Mouse (Mus musculus): ENCODE measurements around the gene Slc24a3. TPM values are rescaled to one million over a fixed set of nuclear protein-coding genes. Genes with fewer than 3 reads are reported as not detected.

Slc24a3 gene
- total RNA-seq, 1 experiment, result 0.98 TPM

- Histone ChIP-seq H3K36me3 (ENCODE audit: control insufficient read depth, insufficient read depth, low read length, poor library complexity, severe bottlenecking) (no peaks in the 10 kb centered on the region), H3K9me3 (ENCODE audit: control insufficient read depth, insufficient read depth, low read depth, low read length) (no peaks in the 10 kb centered on the region), H3K9ac (ENCODE audit: insufficient read depth, low read depth, low read length, poor library complexity, severe bottlenecking) (no peak overlapping the region), H3K4me1 (ENCODE audit: control insufficient read depth in 2 of 2, insufficient read depth in 2 of 2, low read length in 2 of 2, poor library complexity in 1 of 2) (no peaks in the 10 kb centered on the region), H3K4me3 (ENCODE audit: insufficient read depth in 1 of 2, low read depth in 1 of 2, low read length in 2 of 2, poor library complexity in 1 of 2, severe bottlenecking in 1 of 2) (no peak overlapping the region), H3K27ac (ENCODE audit: insufficient read depth, low read depth, low read length, poor library complexity, severe bottlenecking) (no peak overlapping the region)
- in situ Hi-C loops (cut with MboI; ENCODE audit: low sequenced_read_pairs in 2 of 2, unreplicated experiment in 2 of 2), result no loop called here
- DNase-seq (ENCODE audit: low read depth, low spot score), result no peak
- TF ChIP-seq ZNF384 (IDR thresholded peaks at IDR 0.05; ENCODE audit: low read depth, low read length), result no peak
- no peak for TF ChIP-seq CHD2 (IDR thresholded peaks at IDR 0.05; ENCODE audit: low read depth, low read length)
- TF ChIP-seq ZC3H11A (IDR thresholded peaks at IDR 0.05; ENCODE audit: borderline replicate concordance, low read depth, low read length), result no peak
- TF ChIP-seq MAFK (IDR thresholded peaks at IDR 0.05; ENCODE audit: insufficient read depth, low read depth, low read length), result no peak
Observed at GRCm38 (mm10) chr2:145213587-145213986, 46.0 kb downstream of the Slc24a3 start.

GRCm38 (mm10) chr2:145214086-145214831 is 46.7 kb downstream of the Slc24a3 start:
- no peak for TF ChIP-seq CHD2 (IDR thresholded peaks at IDR 0.05; ENCODE audit: low read depth, low read length)
- no peak for TF ChIP-seq HCFC1 (IDR thresholded peaks at IDR 0.05; ENCODE audit: borderline replicate concordance, insufficient read depth, low read length)
- TF ChIP-seq ZNF384 (IDR thresholded peaks at IDR 0.05; ENCODE audit: low read depth, low read length), result no peak
- no peak for TF ChIP-seq ZC3H11A (IDR thresholded peaks at IDR 0.05; ENCODE audit: borderline replicate concordance, low read depth, low read length)
- TF ChIP-seq MAFK (IDR thresholded peaks at IDR 0.05; ENCODE audit: insufficient read depth, low read depth, low read length), result no peak
- Histone ChIP-seq H3K4me1 (ENCODE audit: control insufficient read depth in 2 of 2, insufficient read depth in 2 of 2, low read length in 2 of 2, poor library complexity in 1 of 2) (no peaks in the 10 kb centered on the region), H3K36me3 (ENCODE audit: control insufficient read depth, insufficient read depth, low read length, poor library complexity, severe bottlenecking) (no peaks in the 10 kb centered on the region), H3K4me3 (ENCODE audit: insufficient read depth in 1 of 2, low read depth in 1 of 2, low read length in 2 of 2, poor library complexity in 1 of 2, severe bottlenecking in 1 of 2) (no peak overlapping the region), H3K9ac (ENCODE audit: insufficient read depth, low read depth, low read length, poor library complexity, severe bottlenecking) (no peak overlapping the region), H3K27ac (ENCODE audit: insufficient read depth, low read depth, low read length, poor library complexity, severe bottlenecking) (no peak overlapping the region), H3K9me3 (ENCODE audit: control insufficient read depth, insufficient read depth, low read depth, low read length) (no peaks in the 10 kb centered on the region)
- in situ Hi-C loops (cut with MboI; ENCODE audit: low sequenced_read_pairs in 2 of 2, unreplicated experiment in 2 of 2), result no loop called here
- DNase-seq (ENCODE audit: low read depth, low spot score), result no peak

- no peaks in the 10 kb centered on the region for H3K9me3 ChIP-seq (ENCODE audit: control insufficient read depth, insufficient read depth, low read depth, low read length)
- H3K9ac ChIP-seq (ENCODE audit: insufficient read depth, low read depth, low read length, poor library complexity, severe bottlenecking), result no peak overlapping the region
- DNase-seq (ENCODE audit: low read depth, low spot score), result no peak
- no peaks in the 10 kb centered on the region for H3K36me3 ChIP-seq (ENCODE audit: control insufficient read depth, insufficient read depth, low read length, poor library complexity, severe bottlenecking)
- H3K4me1 ChIP-seq (ENCODE audit: control insufficient read depth in 2 of 2, insufficient read depth in 2 of 2, low read length in 2 of 2, poor library complexity in 1 of 2), result no peaks in the 10 kb centered on the region
- in situ Hi-C loops (cut with MboI; ENCODE audit: low sequenced_read_pairs in 2 of 2, unreplicated experiment in 2 of 2), result no loop called here
- no peak overlapping the region for H3K27ac ChIP-seq (ENCODE audit: insufficient read depth, low read depth, low read length, poor library complexity, severe bottlenecking)
- no peak for TF ChIP-seq ZNF384 (IDR thresholded peaks at IDR 0.05; ENCODE audit: low read depth, low read length)
- no peak for TF ChIP-seq ZC3H11A (IDR thresholded peaks at IDR 0.05; ENCODE audit: borderline replicate concordance, low read depth, low read length)
- no peak for TF ChIP-seq MAFK (IDR thresholded peaks at IDR 0.05; ENCODE audit: insufficient read depth, low read depth, low read length)
- TF ChIP-seq HCFC1 (IDR thresholded peaks at IDR 0.05; ENCODE audit: borderline replicate concordance, insufficient read depth, low read length), result no peak
- TF ChIP-seq CHD2 (IDR thresholded peaks at IDR 0.05; ENCODE audit: low read depth, low read length), result no peak
- no peak overlapping the region for H3K4me3 ChIP-seq (ENCODE audit: insufficient read depth in 1 of 2, low read depth in 1 of 2, low read length in 2 of 2, poor library complexity in 1 of 2, severe bottlenecking in 1 of 2)
Observed at GRCm38 (mm10) chr2:145216580-145216979, 49.0 kb downstream of the Slc24a3 start.

- Histone ChIP-seq H3K9ac (ENCODE audit: insufficient read depth, low read depth, low read length, poor library complexity, severe bottlenecking) (no peak overlapping the region), H3K9me3 (ENCODE audit: control insufficient read depth, insufficient read depth, low read depth, low read length) (no peaks in the 10 kb centered on the region), H3K4me3 (ENCODE audit: insufficient read depth in 1 of 2, low read depth in 1 of 2, low read length in 2 of 2, poor library complexity in 1 of 2, severe bottlenecking in 1 of 2) (no peak overlapping the region), H3K36me3 (ENCODE audit: control insufficient read depth, insufficient read depth, low read length, poor library complexity, severe bottlenecking) (no peaks in the 10 kb centered on the region), H3K27ac (ENCODE audit: insufficient read depth, low read depth, low read length, poor library complexity, severe bottlenecking) (no peak overlapping the region), H3K4me1 (ENCODE audit: control insufficient read depth in 2 of 2, insufficient read depth in 2 of 2, low read length in 2 of 2, poor library complexity in 1 of 2) (no peaks in the 10 kb centered on the region)
- DNase-seq (ENCODE audit: low read depth, low spot score), result no peak
- TF ChIP-seq ZC3H11A (IDR thresholded peaks at IDR 0.05; ENCODE audit: borderline replicate concordance, low read depth, low read length), result no peak
- TF ChIP-seq CHD2 (IDR thresholded peaks at IDR 0.05; ENCODE audit: low read depth, low read length), result no peak
- no peak for TF ChIP-seq ZNF384 (IDR thresholded peaks at IDR 0.05; ENCODE audit: low read depth, low read length)
- no peak for TF ChIP-seq HCFC1 (IDR thresholded peaks at IDR 0.05; ENCODE audit: borderline replicate concordance, insufficient read depth, low read length)
- no peak for TF ChIP-seq MAFK (IDR thresholded peaks at IDR 0.05; ENCODE audit: insufficient read depth, low read depth, low read length)
- in situ Hi-C loops (cut with MboI; ENCODE audit: low sequenced_read_pairs in 2 of 2, unreplicated experiment in 2 of 2), result no loop called here
Observed at GRCm38 (mm10) chr2:145217422-145217821, 49.9 kb downstream of the Slc24a3 start.
